Mouse (Mus musculus): ENCODE results near the gene Dusp1.
A peak's percentile ranks its signal among the peaks of the same experiment; 100 is the strongest.

Dusp1 gene

GRCm38 (mm10) chr17:26463984-26464383, 97.9 kb downstream of the Dusp1 start:
- DNase-seq (ENCODE audit: low read depth, low spot score), result no peak

- DNase-seq (ENCODE audit: low read depth, low spot score), result no peak
Measured at GRCm38 (mm10) chr17:26463432-26463831, 98.5 kb downstream of the Dusp1 start.

GRCm38 (mm10) chr17:26462634-26463170, 99.2 kb downstream of the Dusp1 start:
- DNase-seq (ENCODE audit: low read depth, low spot score), result peak; percentile 58

GRCm38 (mm10) chr17:26458049-26458448, 103.9 kb downstream of the Dusp1 start:
- no peak for DNase-seq (ENCODE audit: low read depth, low spot score)

GRCm38 (mm10) chr17:26457506-26457905, 104.4 kb downstream of the Dusp1 start:
- DNase-seq (ENCODE audit: low read depth, low spot score), result no peak

Data from retina, postnatal 7 days (tissue).